Mouse (Mus musculus): ENCODE measurements at regions not wholly inside any gene's neighbourhood (a gene's known extent, or its start where the extent isn't known, plus 50 kb on each side); places are given as distances from the start of the nearest gene placed in this dataset.

DNA sequence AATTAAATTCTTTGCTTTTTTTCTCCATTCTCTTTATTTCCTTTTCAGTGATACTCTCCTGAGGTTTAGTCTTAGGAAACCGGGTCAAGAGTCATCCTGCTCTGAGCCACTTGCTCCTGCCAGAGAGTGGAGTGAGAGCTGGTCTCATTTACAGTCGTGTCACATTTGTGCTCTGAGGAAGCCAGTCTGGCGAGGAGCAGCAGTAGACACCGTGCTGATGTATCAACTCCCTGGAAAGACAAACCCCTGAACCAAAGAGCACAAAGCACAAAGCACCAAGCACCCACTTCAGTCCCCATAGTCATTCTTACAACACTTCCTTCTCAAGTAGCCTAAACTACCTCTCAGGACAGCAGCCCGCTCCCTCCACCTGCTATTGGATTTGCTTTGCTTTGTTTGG is 390.7 kb downstream of the Wdr11 start:
- TF ChIP-seq CTCF (IDR thresholded peaks at IDR 0.05; ENCODE audit: control insufficient read depth, insufficient read depth, insufficient replicate concordance, low read depth, low read length) (no peak), POLR2A (IDR thresholded peaks at IDR 0.05; ENCODE audit: control insufficient read depth, low read depth, low read length) (no peak)
